Mouse (Mus musculus) spleen, postnatal 4 days (tissue): ENCODE results near the gene Qrsl1.

ENCODE experiments used
- DNase-seq, 2 experiments: peaks; one replicate each; pipeline ENCODE4 v3.0.0; 2022; ENCODE audit warnings: low spot score in 2 of 2

The Qrsl1 gene

GRCm38 (mm10) chr10:43870752-43871151 lies 30.8 kb downstream of the Qrsl1 start:
- peak; percentile 51 to 81 for DNase-seq

GRCm38 (mm10) chr10:43856351-43856750 lies 45.2 kb downstream of the Qrsl1 start:
- no peak for DNase-seq

GRCm38 (mm10) chr10:43855916-43856315 lies 45.6 kb downstream of the Qrsl1 start:
- DNase-seq = no peak

- no peak for DNase-seq
Observed at GRCm38 (mm10) chr10:43851898-43852297, 49.6 kb downstream of the Qrsl1 start.

- DNase-seq = no peak
Observed at GRCm38 (mm10) chr10:43849478-43849877, 52.1 kb downstream of the Qrsl1 start.

GRCm38 (mm10) chr10:43846141-43846622 lies 55.4 kb downstream of the Qrsl1 start:
- DNase-seq = no peak

GRCm38 (mm10) chr10:43845442-43845841 lies 56.1 kb downstream of the Qrsl1 start:
- no peak for DNase-seq

- DNase-seq = no peak
Observed at GRCm38 (mm10) chr10:43841441-43841840, 60.1 kb downstream of the Qrsl1 start.

GRCm38 (mm10) chr10:43832868-43833267 lies 68.7 kb downstream of the Qrsl1 start:
- no peak for DNase-seq

- DNase-seq = peak in 1 of 2 experiments; percentile 38
Observed at GRCm38 (mm10) chr10:43830251-43831018, 71.1 kb downstream of the Qrsl1 start.

GRCm38 (mm10) chr10:43828686-43829015 lies 72.9 kb downstream of the Qrsl1 start:
- no peak for DNase-seq

GRCm38 (mm10) chr10:43827958-43828685 lies 73.4 kb downstream of the Qrsl1 start:
- DNase-seq = no peak

GRCm38 (mm10) chr10:43826773-43827621 lies 74.5 kb downstream of the Qrsl1 start:
- peak; percentile 66 to 85 for DNase-seq

GRCm38 (mm10) chr10:43825696-43826095 lies 75.8 kb downstream of the Qrsl1 start:
- no peak for DNase-seq

- DNase-seq = no peak
Observed at GRCm38 (mm10) chr10:43824713-43825112, 76.8 kb downstream of the Qrsl1 start.
